Mouse (Mus musculus) erythroblast, embryonic 14.5 days (primary cell): Measurements from ENCODE around the gene Tmbim4. TPM values are rescaled to one million over a fixed set of nuclear protein-coding genes. Genes with fewer than 3 reads are reported as not detected.

ENCODE experiments used
- H3K27me3 ChIP-seq: 2 replicates; pipeline ENCODE4 v1.6.1; 2012; ENCODE audit warnings: inconsistent platforms; ENCODE audit not compliant: control insufficient read depth
- H3K36me3 ChIP-seq: 2 replicates; pipeline ENCODE4 v1.6.1; 2012; ENCODE audit warnings: mild to moderate bottlenecking, inconsistent platforms; ENCODE audit not compliant: control insufficient read depth
- H3K4me1 ChIP-seq: 2 replicates; pipeline ENCODE4 v1.6.1; 2012; ENCODE audit warnings: inconsistent platforms; ENCODE audit not compliant: control insufficient read depth
- H3K4me3 ChIP-seq: replicated peaks from 2 replicates; pipeline ENCODE3; 2012; ENCODE audit warnings: moderate library complexity, mild to moderate bottlenecking, inconsistent platforms
- H3K9me3 ChIP-seq: 2 replicates; pipeline ENCODE4 v1.6.1; 2012; ENCODE audit warnings: low read length, inconsistent platforms, mixed read lengths; ENCODE audit not compliant: control insufficient read depth
- GATA1 ChIP-seq: IDR thresholded peaks from 2 replicates; pipeline ENCODE4 v1.6.1; 2012; ENCODE audit warnings: low read length, inconsistent platforms, mixed read lengths
- TAL1 ChIP-seq: IDR thresholded peaks from 3 replicates; pipeline ENCODE4 v1.6.1; 2012; ENCODE audit warnings: low read length, inconsistent platforms, mixed read lengths
- polyA plus RNA-seq: library from polyadenylated mRNA; stranded (reverse); fragments of >175 nt; gene quantifications from 2 replicates; pipeline ENCODE4 v1.2.3, GENCODE M21; 2012

The Tmbim4 gene
- 4.8 and 4.9 TPM in 2 replicates for polyA plus RNA-seq

DNA sequence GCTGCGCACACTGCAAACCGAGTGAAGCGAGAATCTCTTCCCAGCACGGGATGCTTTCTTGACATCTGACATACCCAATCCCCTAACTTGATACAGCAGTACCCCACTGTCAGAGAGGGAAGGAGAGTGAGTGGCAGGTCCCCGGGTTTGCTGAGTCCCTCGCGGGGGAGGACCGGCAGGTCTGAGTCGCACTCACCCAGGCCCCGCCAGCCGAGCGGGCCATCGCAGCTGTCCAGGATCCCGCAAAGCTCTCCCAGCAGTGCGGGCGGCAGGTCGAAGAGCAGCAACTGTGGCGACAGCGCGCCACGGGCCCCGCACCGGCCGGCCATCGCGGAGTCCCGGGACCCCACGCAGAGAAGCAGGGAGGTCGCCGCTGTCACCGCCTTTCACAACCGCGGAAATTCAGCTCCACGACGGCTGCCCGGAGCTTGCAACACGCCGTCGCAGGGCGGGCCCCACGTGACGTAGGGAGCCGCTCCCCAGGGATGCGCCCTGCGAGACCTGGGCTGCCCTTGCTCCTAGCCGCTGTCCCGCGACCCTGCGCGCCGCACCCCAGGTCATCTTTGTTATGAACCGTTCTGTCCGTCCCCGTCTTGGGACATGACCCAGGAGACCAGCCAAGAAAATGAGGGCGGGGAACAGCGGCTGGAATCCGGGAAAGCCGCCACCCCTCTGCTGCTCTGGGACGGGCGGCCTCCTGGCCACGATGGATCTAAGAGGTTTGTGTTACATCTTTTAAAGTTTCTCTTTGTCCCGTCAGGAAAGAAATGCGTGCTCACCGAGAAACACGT, at the start of gene Tmbim4:
TSS of gene Tmbim4 (plus strand) at position 460 of the 791 bp plus-strand sequence.
- no peak for TF ChIP-seq TAL1
- TF ChIP-seq GATA1, result no peak
- H3K4me1 ChIP-seq, result peaks cover 17% of the 10 kb centered on the region
- H3K9me3 ChIP-seq, result no peaks in the 10 kb centered on the region; the same call in 1 of the 2 replicates
- H3K27me3 ChIP-seq, result peaks cover 39% of the 10 kb centered on the region
- peak within 1 kb of the TSS; percentile 66 for H3K4me3 ChIP-seq
- H3K36me3 ChIP-seq, result no peaks in the 10 kb centered on the region

DNA sequence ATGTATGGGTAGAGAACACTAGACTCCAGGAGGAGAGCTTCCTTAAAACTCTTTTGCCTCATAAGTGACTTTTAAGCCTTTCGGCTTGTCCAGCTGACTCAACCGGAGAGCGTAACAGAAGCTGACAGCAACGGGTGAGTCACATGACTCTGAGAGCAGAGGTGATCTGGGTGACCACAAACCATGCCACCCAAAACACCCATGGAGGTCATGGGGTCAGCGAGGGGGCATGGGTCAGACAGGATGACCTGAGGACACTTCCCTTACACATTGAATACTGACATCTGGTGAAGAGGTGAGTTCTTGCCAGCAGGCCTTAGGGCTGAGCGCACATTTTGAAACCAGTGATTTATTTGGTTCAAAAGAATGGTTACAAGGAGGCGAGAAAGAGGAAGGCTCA, 49.7 kb upstream of the Tmbim4 start:
- H3K9me3 ChIP-seq, result peaks cover 2% of the 10 kb centered on the region; the same call in 1 of the 2 replicates
- no peak for TF ChIP-seq TAL1
- TF ChIP-seq GATA1, result no peak
- H3K27me3 ChIP-seq, result no peaks in the 10 kb centered on the region
- no peaks in the 10 kb centered on the region for H3K4me1 ChIP-seq
- no peaks in the 10 kb centered on the region for H3K36me3 ChIP-seq
- H3K4me3 ChIP-seq, result no peak overlapping the region

DNA sequence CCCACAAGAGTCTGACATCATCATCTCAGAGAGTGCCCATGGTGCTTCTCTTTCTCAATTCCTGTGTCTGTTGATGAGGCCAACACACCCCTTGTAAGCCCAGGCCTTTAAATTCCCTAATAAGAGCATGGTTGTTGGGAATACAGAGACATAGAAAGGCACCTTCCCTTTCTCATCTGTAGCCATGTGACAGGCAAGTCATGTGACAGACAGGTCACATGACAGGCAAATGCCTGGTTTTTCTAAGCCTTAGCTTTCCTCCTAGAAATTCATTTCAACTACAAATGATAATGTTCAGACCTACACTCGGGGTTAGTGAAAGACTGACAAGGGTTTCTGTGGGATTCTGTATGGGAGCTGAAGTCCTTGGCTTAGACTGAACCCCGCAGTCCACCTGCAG, 47.5 kb upstream of the Tmbim4 start:
- H3K4me3 ChIP-seq, result no peak overlapping the region
- no peaks in the 10 kb centered on the region for H3K4me1 ChIP-seq
- H3K27me3 ChIP-seq, result no peaks in the 10 kb centered on the region
- H3K9me3 ChIP-seq, result peaks cover 2% of the 10 kb centered on the region; the same call in 1 of the 2 replicates
- H3K36me3 ChIP-seq, result no peaks in the 10 kb centered on the region
- TF ChIP-seq TAL1 (no peak), GATA1 (no peak)

DNA sequence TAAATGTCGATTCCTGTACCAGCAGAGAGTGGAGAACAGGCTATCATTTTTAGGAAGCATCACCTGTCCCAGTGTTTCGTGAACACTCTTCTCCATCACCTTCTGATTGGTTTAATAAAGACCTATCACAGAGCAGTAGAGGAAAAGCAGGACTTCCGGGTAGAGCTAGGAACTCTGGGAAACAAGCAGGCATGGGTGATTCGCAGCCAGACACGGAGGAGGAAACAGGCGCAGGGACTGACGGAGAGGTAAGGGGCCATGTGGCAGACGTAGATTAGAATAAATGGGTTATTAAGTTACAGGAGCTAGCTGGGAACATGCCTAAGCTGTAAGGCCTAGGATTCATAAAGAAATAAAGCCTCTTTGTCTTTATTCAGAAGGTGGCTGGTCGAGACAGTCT, 40.9 kb upstream of the Tmbim4 start:
- no peaks in the 10 kb centered on the region for H3K9me3 ChIP-seq
- no peaks in the 10 kb centered on the region for H3K4me1 ChIP-seq
- H3K27me3 ChIP-seq, result no peaks in the 10 kb centered on the region
- no peaks in the 10 kb centered on the region for H3K36me3 ChIP-seq
- no peak for TF ChIP-seq TAL1
- TF ChIP-seq GATA1, result no peak
- no peak overlapping the region for H3K4me3 ChIP-seq

DNA sequence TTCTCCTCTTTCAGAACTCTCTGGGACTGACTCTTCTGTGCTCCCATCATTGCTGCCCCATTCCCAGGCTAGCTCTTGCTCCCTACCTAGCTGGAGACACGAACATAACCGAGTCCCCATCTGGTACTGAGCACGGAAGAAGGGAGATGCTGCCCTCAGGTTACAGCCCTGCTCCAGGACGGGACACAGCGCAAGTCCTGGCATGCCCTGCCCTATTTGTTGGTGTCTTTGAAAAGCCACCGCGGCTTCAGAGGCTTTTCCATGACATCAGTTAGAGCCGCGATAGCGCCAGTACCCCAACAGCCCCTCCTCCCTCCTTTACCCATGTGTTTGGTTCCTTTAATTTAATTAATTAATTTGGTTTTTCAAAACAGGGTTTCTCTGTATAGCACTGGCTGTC, 38.5 kb upstream of the Tmbim4 start:
- Histone ChIP-seq H3K4me1 (peaks cover 3% of the 10 kb centered on the region), H3K27me3 (no peaks in the 10 kb centered on the region), H3K4me3 (no peak overlapping the region), H3K9me3 (no peaks in the 10 kb centered on the region), H3K36me3 (no peaks in the 10 kb centered on the region)
- TF ChIP-seq TAL1 (no peak), GATA1 (no peak)

DNA sequence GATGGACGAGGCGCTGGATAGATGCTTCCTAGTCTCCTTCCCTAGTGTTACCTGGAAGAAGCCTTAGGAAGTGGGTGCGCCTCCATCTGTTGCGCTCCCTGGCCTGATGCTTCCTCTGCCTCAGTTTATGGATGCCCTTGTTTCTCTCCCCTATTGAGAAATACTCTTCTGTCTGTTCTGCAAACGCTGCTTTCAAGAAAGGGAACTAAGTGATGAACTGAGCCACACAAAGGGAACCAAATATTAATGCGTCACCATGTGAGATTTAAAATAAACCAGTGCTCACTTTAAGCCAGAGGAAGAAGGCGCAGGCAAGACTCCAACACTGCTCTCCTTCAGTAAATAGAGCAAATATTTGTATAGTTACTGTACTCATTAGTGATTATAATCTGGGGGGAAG, 37.9 kb upstream of the Tmbim4 start:
- Histone ChIP-seq H3K9me3 (no peaks in the 10 kb centered on the region), H3K27me3 (no peaks in the 10 kb centered on the region), H3K4me3 (no peak overlapping the region), H3K36me3 (no peaks in the 10 kb centered on the region), H3K4me1 (peaks cover 10% of the 10 kb centered on the region)
- no peak for TF ChIP-seq GATA1
- TF ChIP-seq TAL1, result no peak

DNA sequence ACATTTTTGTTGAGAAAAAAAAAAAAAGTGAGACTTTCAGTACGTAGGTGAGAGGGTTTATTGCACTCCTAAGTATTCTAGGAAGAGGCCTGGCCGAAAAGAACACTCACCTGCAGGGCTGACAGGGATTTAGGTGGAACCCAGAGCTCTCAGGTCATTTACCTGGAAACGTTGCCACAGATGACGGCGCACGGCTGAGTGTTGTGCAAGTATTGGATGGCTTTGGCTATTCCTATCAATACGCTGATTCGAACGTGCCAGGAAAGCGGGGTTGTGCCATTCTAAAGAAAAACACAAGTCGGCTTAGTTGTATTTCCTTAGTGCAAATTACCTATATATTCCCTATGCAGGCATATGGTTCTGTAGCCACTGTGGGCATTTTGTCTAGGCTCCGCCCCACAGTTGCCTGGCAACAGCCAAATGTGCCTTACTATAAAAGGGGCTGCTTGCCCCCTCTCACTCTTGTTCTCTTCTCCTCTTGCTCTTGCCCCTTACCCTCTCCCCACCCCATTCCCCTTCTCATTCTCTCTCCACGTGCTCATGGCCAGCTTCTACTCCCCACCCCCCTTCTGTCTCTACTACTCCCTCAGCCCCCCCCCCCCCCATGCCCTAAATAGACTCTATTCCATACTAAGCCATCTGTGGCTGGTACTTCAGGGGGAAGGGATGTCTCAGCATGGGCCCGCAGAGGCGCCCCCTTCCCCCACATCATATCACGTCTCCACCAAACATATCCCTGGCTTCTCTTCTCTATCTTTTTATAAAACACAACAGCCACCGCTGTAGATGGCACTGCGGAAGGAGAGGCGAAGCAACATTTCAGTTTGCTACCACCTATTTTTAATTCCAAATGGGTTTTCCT, 36.2 kb upstream of the Tmbim4 start:
- no peak overlapping the region for H3K4me3 ChIP-seq
- H3K4me1 ChIP-seq, result peaks cover 18% of the 10 kb centered on the region
- H3K27me3 ChIP-seq, result no peaks in the 10 kb centered on the region
- TF ChIP-seq TAL1 (no peak), GATA1 (no peak)
- no peaks in the 10 kb centered on the region for H3K36me3 ChIP-seq
- H3K9me3 ChIP-seq, result no peaks in the 10 kb centered on the region

DNA sequence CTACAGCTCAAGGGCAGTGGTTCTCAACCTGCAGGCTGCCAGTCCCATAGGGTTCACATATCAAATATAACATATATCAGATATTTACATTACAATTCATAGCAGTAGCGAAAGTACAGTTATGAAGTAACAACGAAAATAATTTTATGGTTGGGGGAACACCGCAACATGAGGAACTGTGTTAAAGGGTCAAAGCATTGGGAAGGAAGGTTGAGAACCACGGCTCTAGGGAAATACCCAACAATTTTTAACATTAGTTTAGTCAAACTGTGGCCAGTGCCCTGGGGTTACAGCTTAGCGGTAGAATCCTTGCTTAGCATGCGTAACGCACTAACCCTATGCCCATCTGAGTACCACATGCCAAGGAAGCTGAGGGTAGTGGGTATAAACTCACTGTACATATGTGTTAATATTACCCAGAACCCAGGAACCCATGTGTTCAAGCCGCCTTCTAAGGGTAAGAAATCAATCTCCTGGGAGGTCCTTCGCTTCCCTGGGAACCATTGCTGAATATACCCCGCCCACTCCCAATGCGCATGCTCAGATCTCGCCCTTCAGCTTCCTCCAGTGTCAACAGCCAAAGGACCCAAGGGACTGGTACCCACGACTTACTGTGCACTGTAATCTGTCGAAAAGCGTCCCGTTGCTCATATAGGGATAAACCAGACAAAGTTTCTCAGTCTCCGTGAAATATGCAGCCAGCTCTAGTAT, 35.4 kb upstream of the Tmbim4 start:
- no peaks in the 10 kb centered on the region for H3K27me3 ChIP-seq
- no peak overlapping the region for H3K4me3 ChIP-seq
- peaks cover 18% of the 10 kb centered on the region for H3K4me1 ChIP-seq
- no peaks in the 10 kb centered on the region for H3K9me3 ChIP-seq
- H3K36me3 ChIP-seq, result no peaks in the 10 kb centered on the region
- TF ChIP-seq GATA1 (no peak), TAL1 (no peak)

DNA sequence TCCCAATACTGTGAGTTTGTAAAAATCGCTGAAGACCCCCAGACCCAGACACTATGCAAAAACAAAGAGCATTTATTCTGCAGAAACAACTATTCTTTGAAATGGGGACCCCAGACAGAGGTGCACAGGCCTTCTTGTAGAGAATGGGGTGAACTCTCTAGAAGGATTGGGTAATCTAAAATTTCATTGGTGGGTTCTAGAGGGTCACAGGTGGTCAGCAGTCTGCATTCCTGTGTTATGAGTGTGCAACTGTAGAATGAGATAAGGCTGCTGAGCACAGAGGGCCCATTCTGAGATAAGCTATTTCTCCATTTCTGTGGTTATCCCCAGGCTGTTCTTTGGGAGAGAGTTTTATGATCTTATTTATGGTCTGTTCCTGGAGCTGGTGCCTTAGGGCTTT, 33.3 kb upstream of the Tmbim4 start:
- no peak overlapping the region for H3K4me3 ChIP-seq
- H3K27me3 ChIP-seq, result no peaks in the 10 kb centered on the region
- H3K36me3 ChIP-seq, result no peaks in the 10 kb centered on the region
- peaks cover 18% of the 10 kb centered on the region for H3K4me1 ChIP-seq
- no peaks in the 10 kb centered on the region for H3K9me3 ChIP-seq
- no peak for TF ChIP-seq GATA1
- no peak for TF ChIP-seq TAL1
